Mouse (Mus musculus) gastrocnemius, postnatal 10 days (tissue): Measurements from ENCODE around the gene Tenm3. TPM values are rescaled to one million over a fixed set of nuclear protein-coding genes. Genes with fewer than 3 reads are reported as not detected.

ENCODE experiments used
- DNase-seq: peaks from one replicate; pipeline ENCODE4 v3.0.0; 2021; ENCODE audit warnings: mixed read lengths
- total RNA-seq, 2 experiments: library from RNA; stranded (reverse); gene quantifications; 2 replicates each; pipeline ENCODE4 v1.2.3; 2021

The Tenm3 gene
- total RNA-seq, 2 experiments from 2014 or later = 18.2 to 23.5 TPM

GRCm38 (mm10) chr8:48522004-48522403, 321.7 kb downstream of the Tenm3 start:
- DNase-seq = no peak

GRCm38 (mm10) chr8:48517431-48517830, 326.3 kb downstream of the Tenm3 start:
- DNase-seq = no peak

- DNase-seq = no peak
Measured at GRCm38 (mm10) chr8:48514230-48514629, 329.5 kb downstream of the Tenm3 start.

- no peak for DNase-seq
Measured at GRCm38 (mm10) chr8:48513801-48514200, 329.9 kb downstream of the Tenm3 start.

- DNase-seq = no peak
Measured at GRCm38 (mm10) chr8:48511546-48511945, 332.2 kb downstream of the Tenm3 start.

- peak; percentile 17 for DNase-seq
Measured at GRCm38 (mm10) chr8:48511137-48511536, 332.6 kb downstream of the Tenm3 start.

- DNase-seq = no peak
Measured at GRCm38 (mm10) chr8:48508641-48509599, 334.8 kb downstream of the Tenm3 start.

- DNase-seq = no peak
Measured at GRCm38 (mm10) chr8:48507719-48508501, 335.8 kb downstream of the Tenm3 start.

GRCm38 (mm10) chr8:48492491-48492890, 351.3 kb downstream of the Tenm3 start:
- peak; percentile 45 for DNase-seq

GRCm38 (mm10) chr8:48490635-48491165, 353.1 kb downstream of the Tenm3 start:
- DNase-seq = no peak

GRCm38 (mm10) chr8:48489936-48490634, 353.7 kb downstream of the Tenm3 start:
- no peak for DNase-seq

GRCm38 (mm10) chr8:48489417-48489816, 354.3 kb downstream of the Tenm3 start:
- DNase-seq = no peak

GRCm38 (mm10) chr8:48488809-48489208, 354.9 kb downstream of the Tenm3 start:
- no peak for DNase-seq

- DNase-seq = no peak
Measured at GRCm38 (mm10) chr8:48484143-48484542, 359.6 kb downstream of the Tenm3 start.

- DNase-seq = peak; percentile 37
Measured at GRCm38 (mm10) chr8:48481709-48482671, 361.8 kb downstream of the Tenm3 start.

- no peak for DNase-seq
Measured at GRCm38 (mm10) chr8:48477371-48477935, 366.3 kb downstream of the Tenm3 start.

- no peak for DNase-seq
Measured at GRCm38 (mm10) chr8:48476896-48477295, 366.9 kb downstream of the Tenm3 start.

- DNase-seq = no peak
Measured at GRCm38 (mm10) chr8:48467633-48468032, 376.1 kb downstream of the Tenm3 start.

- no peak for DNase-seq
Measured at GRCm38 (mm10) chr8:48458373-48458772, 385.4 kb downstream of the Tenm3 start.

GRCm38 (mm10) chr8:48456328-48457124, 387.2 kb downstream of the Tenm3 start:
- DNase-seq = no peak
